Mouse (Mus musculus): Measurements from ENCODE around the gene Ppil4.

GRCm38 (mm10) chr10:7869746-7870145, 77.1 kb downstream of the Ppil4 start:
- TF ChIP-seq CTCF (conservative IDR thresholded peaks at IDR 0.05 in 1 of 2, IDR thresholded peaks at IDR 0.05 in 1 of 2; ENCODE audit: low read depth in 2 of 2, low read length in 2 of 2) (no peak), MAZ (IDR thresholded peaks at IDR 0.05; ENCODE audit: low read depth, low read length) (no peak), RCOR1 (conservative IDR thresholded peaks at IDR 0.05; ENCODE audit: low read depth, low read length) (no peak)
